Mouse (Mus musculus) ovary, postnatal 14 days (tissue): ENCODE measurements around the gene Il10rb.

Source experiments
- DNase-seq: peaks from one replicate; pipeline ENCODE4 v3.0.0; 2022; ENCODE audit warnings: low spot score

Il10rb gene

DNA sequence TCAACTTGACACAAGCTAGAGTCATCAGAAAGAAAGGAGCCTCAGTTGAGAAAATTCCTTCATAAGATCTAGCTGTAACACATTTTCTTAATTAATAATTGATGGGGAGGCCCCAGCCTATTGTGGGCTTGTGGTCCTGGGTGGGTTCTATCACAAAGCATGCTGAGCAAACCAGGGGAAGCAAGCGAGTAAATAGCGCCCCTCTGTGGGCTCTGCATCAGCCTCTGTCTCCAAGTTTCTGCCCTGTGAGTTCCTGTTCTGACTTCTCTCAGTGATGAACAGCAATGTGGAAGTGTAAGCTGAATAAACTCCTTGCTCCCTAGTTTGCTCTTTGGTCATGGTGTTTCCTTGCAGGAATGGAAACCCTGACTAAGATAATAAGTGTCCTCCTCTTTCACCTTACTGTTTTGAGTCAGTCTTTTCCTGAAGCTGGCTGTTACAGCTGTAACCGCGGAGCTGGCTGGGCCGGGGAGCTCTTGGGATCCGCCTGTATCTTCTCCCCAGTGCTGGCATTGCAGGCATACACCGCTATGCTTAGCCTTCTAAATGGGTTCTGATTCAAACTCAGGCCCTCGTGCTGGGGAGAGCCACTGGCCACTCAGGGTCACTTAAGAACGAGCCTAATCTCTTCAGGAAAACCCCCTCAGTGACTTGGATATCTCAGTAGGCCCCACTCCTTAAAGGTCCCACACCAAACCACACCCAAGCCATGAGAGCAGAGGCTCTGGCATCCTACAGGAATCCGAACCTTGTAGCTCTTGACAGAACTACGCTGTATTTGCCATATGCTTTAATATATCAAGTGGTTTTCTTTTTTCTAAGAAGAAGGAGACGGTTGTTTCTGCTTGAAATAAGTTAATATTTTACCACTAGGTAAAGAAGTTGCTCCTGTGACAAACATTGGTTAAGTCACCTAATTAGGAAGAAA, 44.4 kb downstream of the Il10rb start:
- DNase-seq = no peak

- DNase-seq = no peak
Observed at GRCm38 (mm10) chr16:91451949-91452348, 46.0 kb downstream of the Il10rb start.

DNA sequence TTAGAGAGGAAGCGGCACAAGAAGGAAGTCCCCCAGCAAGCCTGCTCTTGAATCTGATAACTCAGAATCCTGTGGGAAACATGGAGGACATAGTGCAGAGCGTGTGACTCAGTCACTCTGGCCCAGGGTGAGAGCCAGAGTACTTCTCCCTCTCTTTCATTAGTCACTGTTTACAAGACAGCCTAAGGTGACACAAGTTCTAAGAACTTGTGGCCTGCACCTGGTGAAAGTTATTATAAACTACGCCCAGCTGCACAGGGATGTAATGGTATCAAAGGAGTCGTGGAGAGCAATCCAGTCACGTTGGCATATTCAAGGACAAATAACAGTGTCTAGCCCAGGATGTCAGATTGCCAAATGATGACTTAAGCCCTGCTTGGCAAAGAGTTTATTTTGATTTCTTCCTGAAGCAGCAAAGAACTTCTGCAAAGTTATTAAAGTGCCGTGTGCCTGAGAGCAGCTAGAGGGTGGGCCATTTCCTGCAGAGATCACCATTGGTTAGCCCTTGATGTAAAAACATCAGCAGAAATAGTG, 46.5 kb downstream of the Il10rb start:
- no peak for DNase-seq

DNA sequence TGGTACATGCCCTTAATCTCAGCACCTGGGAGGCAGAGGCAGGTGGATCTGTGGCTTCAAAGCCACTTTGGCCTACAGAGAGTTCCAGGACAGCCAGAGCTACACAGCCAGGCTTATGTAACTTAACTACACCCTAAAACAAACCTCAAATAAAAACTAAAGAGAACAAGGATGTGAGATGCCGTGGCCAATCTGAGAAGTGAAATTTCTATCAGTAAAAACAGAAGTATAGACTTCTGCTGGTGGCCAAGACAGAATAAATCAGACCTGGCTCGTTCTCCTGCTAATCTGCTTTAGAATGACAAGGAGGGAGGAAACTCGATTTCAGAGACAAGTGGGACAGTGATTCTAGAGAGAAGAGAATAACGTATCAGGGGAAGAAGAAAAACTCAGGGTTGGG, 49.9 kb downstream of the Il10rb start:
- DNase-seq = no peak

DNA sequence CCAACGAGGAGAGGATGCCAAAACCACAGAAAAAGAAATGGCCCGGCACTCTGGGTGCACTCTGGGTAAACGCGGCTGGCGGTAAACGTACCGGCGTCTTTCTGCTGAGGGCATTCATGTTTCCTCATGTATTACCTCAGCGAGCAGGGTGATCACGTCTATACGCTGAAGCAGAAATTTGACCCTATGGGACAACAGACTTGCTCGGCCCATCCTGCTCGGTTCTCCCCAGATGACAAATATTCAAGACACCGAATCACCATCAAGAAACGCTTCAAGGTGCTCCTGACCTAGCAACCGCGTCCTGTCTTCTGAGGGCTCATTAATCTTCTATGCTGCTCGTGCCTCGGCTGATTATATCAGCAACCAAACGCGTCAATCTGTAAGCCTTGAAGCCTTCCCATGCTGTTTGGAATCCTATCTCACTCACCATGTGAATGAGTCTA, 52.4 kb downstream of the Il10rb start:
- no peak for DNase-seq

DNA sequence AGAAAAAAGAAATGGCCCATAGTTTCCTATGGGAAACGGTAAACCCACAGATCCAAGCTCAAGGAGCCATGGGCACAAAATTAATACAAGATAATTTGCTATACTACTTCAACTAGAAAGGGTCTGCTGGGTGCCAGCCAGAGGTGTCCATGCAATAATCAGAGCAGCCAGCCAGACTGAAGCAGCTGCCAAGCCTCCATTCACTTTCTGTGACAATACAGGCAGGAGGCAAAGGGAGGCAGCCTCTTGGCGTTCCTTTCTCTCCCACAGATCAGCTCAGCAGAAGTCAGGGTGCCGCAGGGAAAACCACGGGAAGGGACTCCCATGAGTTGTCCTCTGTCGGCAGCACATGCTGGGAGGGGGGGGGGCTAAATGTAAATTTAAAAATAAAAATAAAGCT, 53.0 kb downstream of the Il10rb start:
- DNase-seq = no peak

GRCm38 (mm10) chr16:91459396-91459795, 53.4 kb downstream of the Il10rb start:
- no peak for DNase-seq

DNA sequence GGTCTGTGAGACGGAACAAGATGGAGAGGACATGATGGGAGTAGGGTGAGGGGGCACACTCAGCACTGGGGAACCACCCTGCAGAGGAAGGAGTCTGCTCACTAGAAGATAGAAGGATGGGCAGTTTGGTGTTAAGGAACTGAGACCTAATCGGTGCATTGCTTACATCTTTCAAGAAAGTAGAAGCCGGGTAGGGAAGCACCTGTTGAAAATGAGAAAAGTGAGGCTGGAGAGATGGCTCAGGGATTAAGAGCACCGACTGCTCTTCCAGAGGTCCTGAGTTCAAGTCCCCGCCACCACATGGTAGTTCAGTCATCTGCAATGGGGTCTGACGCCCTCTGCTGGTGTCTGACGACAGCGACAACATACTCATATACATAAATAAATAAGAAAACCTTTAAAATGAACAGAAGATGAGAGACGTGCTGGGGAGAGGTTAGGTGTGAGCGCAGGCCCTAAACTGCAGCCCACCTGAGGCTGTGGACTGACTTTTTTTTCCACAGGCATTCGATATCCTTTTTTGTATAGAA, 53.9 kb downstream of the Il10rb start:
- no peak for DNase-seq

DNA sequence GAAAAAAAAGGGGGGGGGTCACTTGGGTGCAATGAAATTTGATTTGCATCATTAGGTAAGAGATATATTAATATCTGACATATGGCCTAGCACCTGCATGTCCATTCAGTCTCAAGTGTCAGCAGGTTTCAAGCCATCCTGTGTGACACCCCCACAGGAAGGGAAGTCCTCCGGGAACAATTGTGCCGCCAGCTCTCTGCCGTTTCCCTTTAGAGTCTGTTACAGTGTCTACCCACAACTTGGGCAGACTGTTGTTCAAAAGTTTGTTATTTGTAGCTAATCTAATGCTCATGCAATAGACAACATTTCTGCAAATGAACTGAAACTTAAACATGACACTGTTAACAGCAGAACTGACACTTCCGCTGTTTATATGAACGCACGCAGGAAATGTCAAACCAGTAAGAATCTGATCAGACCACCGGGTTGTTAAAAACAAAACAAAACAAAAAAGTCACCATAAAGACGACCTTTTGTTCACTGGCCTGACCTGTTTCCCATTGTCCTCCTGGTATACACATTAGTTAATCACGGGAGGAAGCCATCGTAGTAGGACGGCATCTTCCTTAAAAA, 55.2 kb downstream of the Il10rb start:
- DNase-seq = no peak

- DNase-seq = no peak
Observed at GRCm38 (mm10) chr16:91461773-91462181, 55.8 kb downstream of the Il10rb start.

GRCm38 (mm10) chr16:91462644-91463043, 56.7 kb downstream of the Il10rb start:
- no peak for DNase-seq

- no peak for DNase-seq
Observed at GRCm38 (mm10) chr16:91463400-91463799, 57.4 kb downstream of the Il10rb start.

GRCm38 (mm10) chr16:91463836-91464400, 58.0 kb downstream of the Il10rb start:
- no peak for DNase-seq

DNA sequence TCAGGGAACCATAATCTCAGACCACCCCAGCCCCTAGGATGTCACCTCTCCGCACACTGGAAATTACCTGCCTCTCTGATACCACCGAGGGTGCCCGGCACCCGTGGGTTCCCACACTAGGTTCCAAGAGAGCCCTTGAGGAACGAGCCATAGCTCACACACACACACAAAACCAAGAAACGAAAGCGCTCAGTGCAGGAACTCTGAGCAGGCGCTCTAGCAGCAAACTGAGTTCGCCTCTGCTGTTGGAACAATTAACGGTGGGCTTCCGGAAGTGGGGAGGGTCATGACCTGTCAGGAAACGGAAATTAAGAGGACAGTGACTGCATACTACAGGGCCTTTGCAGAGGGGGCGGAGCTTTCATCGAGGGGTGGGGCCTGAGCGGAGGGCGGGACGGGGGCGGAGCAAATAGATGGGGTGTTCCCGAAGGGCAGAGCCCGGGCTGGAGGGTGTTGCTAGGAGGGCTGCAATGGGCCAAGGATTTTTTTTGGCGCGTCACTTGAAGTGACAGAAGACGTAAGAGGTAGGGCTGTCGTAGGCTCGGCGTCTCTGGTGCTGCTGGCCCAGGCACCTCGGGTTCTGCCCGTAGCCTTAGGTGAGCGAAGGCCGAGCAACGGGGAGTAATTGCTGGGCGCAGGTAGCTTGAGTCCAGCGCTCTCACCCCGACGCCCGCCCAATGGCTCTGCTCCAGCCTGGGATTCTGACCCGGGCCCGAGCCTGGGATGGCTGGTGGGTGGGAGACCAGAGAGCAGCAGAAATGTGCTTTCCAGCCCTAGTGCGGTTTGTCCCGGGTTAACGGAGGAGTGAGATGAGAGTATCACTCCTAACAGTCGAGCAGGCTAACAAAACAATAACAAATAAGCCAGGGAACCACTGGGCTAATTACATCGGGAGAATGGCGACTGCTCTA, 58.9 kb downstream of the Il10rb start:
- peak; percentile 75 for DNase-seq

GRCm38 (mm10) chr16:91465505-91466240, 59.7 kb downstream of the Il10rb start:
- DNase-seq = no peak

GRCm38 (mm10) chr16:91466566-91466965, 60.6 kb downstream of the Il10rb start:
- no peak for DNase-seq

- no peak for DNase-seq
Observed at GRCm38 (mm10) chr16:91470470-91470869, 64.5 kb downstream of the Il10rb start.

- no peak for DNase-seq
Observed at GRCm38 (mm10) chr16:91471481-91471880, 65.5 kb downstream of the Il10rb start.
